Mouse (Mus musculus) brain, embryonic 14.5 days (tissue): Measurements from ENCODE around the gene Gm20604. TPM values are rescaled to one million over a fixed set of nuclear protein-coding genes. Genes with fewer than 3 reads are reported as not detected.
A peak's percentile ranks its signal among the peaks of the same experiment; 100 is the strongest.

ENCODE experiments used
- DNase-seq: peaks from one replicate; pipeline ENCODE4 v3.0.0-alpha.2; 2011; ENCODE audit warnings: low read depth
- CTCF ChIP-seq: fragments of 200-500 bp; IDR thresholded peaks from 2 replicates; pipeline ENCODE4 v1.5.1; 2012; ENCODE audit warnings: inconsistent platforms, mild to moderate bottlenecking, moderate library complexity, borderline replicate concordance; ENCODE audit not compliant: insufficient read depth, insufficient read length; ENCODE audit errors: extremely low read depth
- POLR2A ChIP-seq: fragments of 200-500 bp; IDR thresholded peaks from 2 replicates; pipeline ENCODE4 v1.6.1; 2012; ENCODE audit warnings: mild to moderate bottlenecking, inconsistent platforms, borderline replicate concordance; ENCODE audit not compliant: poor library complexity, insufficient read depth, insufficient read length, severe bottlenecking; ENCODE audit errors: extremely low read depth
- polyA plus RNA-seq: library from polyadenylated mRNA; depleted of rRNA; stranded (reverse); fragments of >200 nt; gene quantifications from 2 replicates; pipeline ENCODE4 v1.2.3, GENCODE M21; 2012

Gm20604 gene
- polyA plus RNA-seq, 1 experiment = 31.6 TPM

GRCm38 (mm10) chr12:102705216-102705871 lies 53.1 kb downstream of the Gm20604 start:
- TF ChIP-seq POLR2A (no peak), CTCF (peak; percentile 88)
- peak; percentile 89 for DNase-seq

- TF ChIP-seq CTCF (no peak), POLR2A (peak; percentile 48)
- DNase-seq = peak; percentile 76
Observed at GRCm38 (mm10) chr12:102704457-102705198, 53.8 kb downstream of the Gm20604 start, which contains the start of gene Itpk1. Gene Itpk1 (minus strand): TSS chr12:102704930.

- TF ChIP-seq CTCF (no peak), POLR2A (no peak)
- peak; percentile 66 for DNase-seq
Observed at GRCm38 (mm10) chr12:102703921-102704408, 54.5 kb downstream of the Gm20604 start.

GRCm38 (mm10) chr12:102703441-102703840 lies 55.0 kb downstream of the Gm20604 start:
- DNase-seq = no peak

GRCm38 (mm10) chr12:102703111-102703412 lies 55.4 kb downstream of the Gm20604 start:
- TF ChIP-seq CTCF (peak; percentile 55; the same call in 1 of the 2 replicates), POLR2A (no peak)
- peak; percentile 69 for DNase-seq

More at GRCm38 (mm10) chr12:102703441-102703840, 55.0 kb downstream of the Gm20604 start:
- TF ChIP-seq CTCF (no peak), POLR2A (no peak)

GRCm38 (mm10) chr12:102702356-102703110 lies 55.9 kb downstream of the Gm20604 start:
- TF ChIP-seq CTCF (peak; percentile 67; the same call in 1 of the 2 replicates), POLR2A (no peak)
- peak; percentile 91 for DNase-seq

GRCm38 (mm10) chr12:102701691-102702207 lies 56.7 kb downstream of the Gm20604 start:
- DNase-seq = no peak
- no peak for TF ChIP-seq CTCF
- no peak for TF ChIP-seq POLR2A

- DNase-seq = peak; percentile 53
Observed at GRCm38 (mm10) chr12:102700453-102700852, 58.0 kb downstream of the Gm20604 start.

GRCm38 (mm10) chr12:102699156-102699555 lies 59.3 kb downstream of the Gm20604 start:
- DNase-seq = no peak
- no peak for TF ChIP-seq POLR2A
- TF ChIP-seq CTCF = no peak

More at GRCm38 (mm10) chr12:102700453-102700852, 58.0 kb downstream of the Gm20604 start:
- TF ChIP-seq POLR2A (no peak), CTCF (no peak)

- no peak for TF ChIP-seq POLR2A
- no peak for TF ChIP-seq CTCF
- DNase-seq = peak; percentile 76
Observed at GRCm38 (mm10) chr12:102698089-102698684, 60.3 kb downstream of the Gm20604 start.

- no peak for DNase-seq
- no peak for TF ChIP-seq CTCF
- no peak for TF ChIP-seq POLR2A
Observed at GRCm38 (mm10) chr12:102697381-102697780, 61.1 kb downstream of the Gm20604 start.
